Mouse (Mus musculus): ENCODE data around the gene Ust.

The Ust gene

DNA sequence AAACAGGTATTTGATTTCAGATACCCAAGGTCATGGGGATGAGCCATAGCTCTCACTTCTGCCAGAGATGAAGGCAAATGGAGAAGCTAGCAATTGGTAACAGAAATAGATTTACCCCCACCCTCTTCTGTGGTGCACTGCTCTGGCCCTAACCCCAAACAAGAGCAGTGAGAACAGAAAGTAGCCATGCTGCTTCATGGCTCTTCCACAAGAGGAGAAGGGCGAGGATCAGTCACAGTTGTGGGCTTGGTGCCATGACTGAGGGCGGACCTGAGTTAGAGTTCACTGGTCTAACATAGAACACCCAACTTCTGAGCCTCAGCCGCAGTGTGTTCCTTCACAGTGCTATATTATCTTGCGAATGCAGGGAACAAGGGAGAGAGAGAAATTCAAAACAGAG lies 13.8 kb downstream of the Ust start:
- DNase-seq (ENCODE audit: low spot score in 2 of 2) = no peak

DNA sequence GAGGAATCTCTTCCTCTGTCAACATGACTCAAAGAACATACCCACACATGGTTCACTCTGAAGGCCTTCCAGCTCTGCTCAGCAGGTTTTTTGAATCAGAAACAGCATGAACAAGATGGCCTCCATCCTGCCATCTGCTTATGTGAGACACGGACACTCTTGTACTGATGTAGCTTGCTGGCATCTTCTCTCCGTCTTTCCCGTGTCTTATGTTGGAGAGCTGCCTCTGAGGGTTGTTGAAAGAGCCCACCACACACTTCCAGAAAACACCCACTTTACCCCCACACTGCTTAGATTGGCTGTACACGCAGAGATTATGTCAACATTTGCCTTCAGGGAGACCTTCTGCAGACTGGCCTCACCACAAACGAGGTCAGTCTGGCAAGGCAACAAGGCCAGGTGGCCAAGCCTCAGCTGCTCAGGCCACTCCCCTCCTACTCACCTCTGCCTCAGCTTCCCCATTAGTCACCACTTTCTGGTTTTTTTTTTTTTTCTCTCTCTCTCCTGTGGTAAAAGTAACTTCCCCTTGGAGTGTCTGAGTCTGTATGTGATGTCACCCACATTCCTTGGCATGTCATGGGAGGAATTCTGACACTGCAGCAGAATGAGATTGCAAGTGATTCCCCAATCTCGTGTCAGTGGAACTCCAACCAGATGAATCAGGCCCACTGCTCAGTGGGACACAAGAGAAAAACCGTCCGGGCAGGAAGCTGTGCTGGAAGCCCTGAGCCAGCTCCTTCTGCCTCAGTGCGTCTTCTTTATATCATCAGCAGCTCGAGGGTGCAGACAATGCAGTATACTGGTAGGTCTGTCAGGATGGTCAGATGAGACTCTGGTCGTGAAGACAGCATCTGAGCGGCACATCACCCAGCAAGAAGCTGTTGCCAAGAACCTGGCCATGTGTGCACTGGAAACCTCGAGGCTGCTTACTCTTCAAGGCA lies 19.4 kb downstream of the Ust start:
- DNase-seq (ENCODE audit: low spot score in 2 of 2) = no peak

DNA sequence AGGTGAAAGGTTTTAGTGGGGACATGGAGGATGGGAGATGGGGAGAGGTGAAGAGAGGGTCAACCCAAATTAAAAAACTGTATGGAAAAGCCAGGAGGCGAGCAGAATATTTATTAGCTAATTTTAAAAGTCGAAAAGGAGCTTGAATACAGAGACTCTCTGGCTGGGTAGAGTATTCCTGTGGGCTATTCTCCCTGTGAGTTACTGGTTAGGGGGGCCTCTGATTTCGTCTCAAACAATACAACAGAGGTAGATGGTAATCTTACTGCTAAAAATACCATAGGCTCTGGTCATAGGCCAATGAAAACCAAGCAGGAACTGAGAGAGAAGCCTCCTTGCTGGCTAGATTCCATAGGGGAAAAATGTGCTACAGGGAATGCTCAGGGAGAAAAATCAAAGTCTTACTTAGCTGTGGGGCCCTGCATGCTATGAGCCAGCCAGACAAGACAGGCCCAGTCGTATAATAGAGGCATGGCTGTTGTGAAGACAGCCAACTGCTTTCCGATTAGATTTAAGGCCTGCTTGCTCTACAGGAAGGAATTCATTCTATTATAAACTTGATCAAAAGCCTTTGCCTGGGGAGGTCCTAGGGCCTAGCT lies 23.0 kb downstream of the Ust start:
- no peak for DNase-seq (ENCODE audit: low spot score in 2 of 2)

DNA sequence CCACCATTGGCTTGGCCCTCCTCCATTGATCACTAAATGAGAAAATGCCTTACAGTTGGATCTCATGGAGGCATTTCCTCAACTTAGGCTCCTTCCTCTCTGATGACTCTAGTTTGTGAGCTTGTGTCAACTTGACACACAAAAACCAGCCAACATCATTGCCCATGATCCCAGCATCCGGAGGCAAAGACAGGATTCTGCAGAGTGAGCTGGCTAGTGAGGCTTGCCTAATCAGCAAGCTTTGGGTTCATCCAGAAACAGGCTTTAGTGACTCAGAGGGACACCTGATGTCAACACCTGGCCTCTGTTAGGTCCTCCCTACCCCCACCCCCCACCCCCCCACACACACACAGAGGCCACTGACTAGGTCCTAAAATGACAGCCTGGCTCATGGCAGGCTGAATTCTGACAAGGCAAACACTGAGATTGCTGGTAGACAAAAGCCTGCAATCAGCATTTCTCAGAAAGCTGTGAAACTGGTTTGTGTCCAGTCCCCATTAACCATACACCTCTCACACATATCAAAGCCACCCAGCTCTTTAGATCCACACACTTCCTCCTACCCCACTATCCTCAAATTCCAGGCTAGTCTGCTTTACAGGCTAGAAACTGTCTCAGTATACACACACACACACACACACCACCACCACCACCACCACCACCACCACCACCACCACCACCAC lies 26.6 kb downstream of the Ust start:
- DNase-seq (ENCODE audit: low spot score in 2 of 2) = no peak

DNA sequence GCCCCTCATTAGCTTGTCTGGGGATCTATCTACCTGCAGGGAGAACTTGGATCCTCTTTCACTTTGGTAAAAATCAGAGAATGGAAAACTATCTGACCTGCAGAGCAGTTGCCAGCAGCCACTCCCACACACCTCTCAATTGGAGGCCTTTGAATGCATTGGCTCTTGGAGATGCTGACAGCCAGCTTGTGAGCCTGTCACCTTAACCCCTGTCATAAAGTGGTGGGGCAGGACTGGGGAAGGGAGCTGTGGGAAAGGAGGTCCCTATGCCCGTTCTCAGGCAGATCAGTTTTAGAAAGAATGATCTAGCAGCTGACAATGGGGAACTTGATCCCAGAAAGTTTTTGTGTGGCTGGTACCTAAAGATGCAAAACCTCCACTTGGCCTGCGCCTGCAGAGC lies 31.2 kb downstream of the Ust start:
- DNase-seq (ENCODE audit: low spot score in 2 of 2) = no peak

DNA sequence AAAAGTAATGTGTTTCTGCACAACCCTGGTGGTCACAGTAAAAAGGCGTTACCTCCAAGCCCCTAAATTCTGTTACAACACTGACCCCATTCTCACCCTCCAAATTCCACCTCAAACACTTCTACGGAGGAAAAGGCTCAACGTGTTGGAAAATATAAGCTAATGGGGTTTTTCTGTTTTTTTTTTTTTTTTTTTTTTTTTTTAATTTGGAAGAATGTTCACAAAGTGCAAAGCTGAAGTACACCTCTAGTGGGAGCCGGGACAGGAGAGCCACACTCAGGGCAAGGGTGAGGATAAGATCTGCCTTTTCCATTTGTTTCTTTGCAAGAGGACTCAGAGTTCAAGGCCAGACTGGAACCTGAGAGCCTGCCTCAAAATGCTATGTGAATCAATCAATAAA lies 34.1 kb downstream of the Ust start:
- DNase-seq (ENCODE audit: low spot score in 2 of 2) = no peak

DNA sequence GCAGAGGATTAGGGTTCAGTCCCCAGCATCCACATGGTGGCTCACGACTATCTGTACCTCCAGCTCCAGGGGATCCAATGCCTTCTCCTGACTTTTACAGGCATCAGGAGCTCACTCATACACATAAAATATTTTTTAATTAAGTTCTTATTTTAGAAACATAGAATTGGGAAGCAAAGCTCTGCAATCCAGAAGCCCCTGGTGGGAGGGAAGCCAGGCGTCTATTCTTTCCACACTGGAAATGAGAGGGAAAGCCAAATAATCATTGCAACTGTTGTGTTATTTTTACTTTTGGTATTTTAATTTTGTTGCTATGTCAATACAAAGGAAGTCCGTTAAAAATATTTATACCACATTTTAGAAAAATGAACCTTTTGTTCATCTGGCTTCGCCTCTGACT lies 35.8 kb downstream of the Ust start:
- DNase-seq (ENCODE audit: low spot score in 2 of 2) = no peak

DNA sequence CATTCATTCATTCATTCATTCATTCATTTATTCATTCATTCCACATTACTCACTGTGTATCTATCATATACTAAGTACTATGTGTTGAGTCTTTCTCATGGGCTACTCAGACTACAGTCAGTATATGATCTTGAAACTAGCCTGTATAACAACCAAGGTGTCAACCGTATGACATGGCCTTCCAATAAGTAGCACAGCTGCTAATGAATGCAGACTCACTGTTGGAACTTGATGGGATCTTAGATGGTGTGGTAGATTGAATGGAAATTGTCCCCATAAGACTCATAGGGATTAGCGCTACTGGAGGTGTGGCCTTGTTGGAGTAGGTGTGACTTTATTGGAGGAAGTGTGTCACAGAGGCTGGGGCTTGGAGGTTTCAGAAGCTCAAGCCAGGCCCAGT lies 38.8 kb downstream of the Ust start:
- no peak for DNase-seq (ENCODE audit: low spot score in 2 of 2)

DNA sequence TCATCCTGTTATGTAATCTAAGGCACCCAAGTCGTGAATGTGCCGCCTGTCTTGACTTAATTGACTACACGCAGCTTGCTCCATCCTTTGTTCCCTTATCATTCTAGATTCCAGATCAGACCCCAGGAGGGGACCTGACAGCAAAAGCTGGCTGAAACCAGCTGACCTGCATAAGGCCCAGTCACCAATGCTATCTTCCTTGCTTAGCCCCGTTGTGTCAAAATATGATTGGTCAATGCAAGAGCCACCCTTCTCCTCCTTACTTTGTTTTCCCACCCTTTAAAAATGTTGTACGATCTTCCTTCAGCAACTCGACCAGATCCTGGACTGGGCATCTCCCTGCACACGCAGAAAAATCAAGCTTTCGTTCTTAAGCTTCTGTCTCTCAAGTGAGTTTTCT lies 40.7 kb downstream of the Ust start:
- no peak for DNase-seq (ENCODE audit: low spot score in 2 of 2)

DNA sequence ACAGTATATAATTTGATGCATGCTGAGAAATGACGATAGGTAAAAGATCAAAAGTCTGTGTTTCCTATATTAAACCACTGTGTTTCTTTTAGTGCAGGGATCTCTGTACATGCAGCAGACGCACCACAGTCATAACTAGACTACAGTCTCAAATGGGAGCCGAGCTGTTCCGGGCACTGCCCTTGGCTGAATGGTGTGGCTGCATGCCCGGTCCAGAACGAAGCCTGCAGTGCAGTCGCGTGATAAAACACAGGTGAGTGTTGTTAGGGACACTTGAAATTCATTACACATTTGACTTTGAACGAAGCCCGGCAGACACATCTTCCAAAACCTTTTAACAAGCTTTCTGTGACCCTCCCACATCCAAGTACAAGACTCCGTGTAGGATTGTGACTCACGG lies 46.6 kb downstream of the Ust start:
- no peak for DNase-seq (ENCODE audit: low spot score in 2 of 2)

DNA sequence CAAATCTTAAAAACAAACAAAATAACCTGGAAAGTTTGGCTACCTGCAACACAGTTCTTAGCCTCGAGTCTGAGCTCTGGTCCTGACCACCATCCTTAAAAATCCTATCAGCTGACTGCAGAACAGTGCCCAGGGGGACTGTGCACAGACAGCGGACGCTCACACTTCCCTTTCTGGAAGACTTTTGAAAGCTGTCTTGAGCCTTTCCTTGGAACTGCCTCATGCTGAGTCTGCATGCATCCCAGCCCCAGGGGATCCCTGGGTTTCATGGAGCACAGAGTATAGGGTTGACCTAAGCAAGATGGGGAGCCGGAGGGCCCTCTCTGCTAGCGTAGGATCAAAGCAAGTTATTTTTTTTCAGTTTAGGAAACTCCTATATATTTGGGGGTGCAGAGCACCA lies 47.6 kb downstream of the Ust start:
- no peak for DNase-seq (ENCODE audit: low spot score in 2 of 2)

DNA sequence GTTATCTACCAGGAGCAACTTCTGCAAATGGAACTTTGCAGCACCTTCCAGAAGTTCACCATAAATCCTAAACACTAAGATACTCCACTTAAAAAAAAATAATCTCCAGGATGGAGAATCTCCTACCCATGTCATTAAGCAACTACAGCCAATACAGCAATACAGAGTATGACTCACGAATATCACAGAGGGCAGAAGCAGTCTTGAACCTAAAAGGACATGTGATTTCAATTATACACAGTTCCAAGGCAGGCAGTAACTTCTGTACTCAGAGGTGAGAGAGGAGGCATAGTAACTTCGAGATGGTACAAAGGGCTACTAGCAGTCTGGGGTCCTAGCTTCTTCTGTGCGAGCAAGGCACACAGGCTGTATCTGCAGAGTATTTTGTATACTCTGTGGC lies 49.1 kb downstream of the Ust start:
- no peak for DNase-seq (ENCODE audit: low spot score in 2 of 2)

DNA sequence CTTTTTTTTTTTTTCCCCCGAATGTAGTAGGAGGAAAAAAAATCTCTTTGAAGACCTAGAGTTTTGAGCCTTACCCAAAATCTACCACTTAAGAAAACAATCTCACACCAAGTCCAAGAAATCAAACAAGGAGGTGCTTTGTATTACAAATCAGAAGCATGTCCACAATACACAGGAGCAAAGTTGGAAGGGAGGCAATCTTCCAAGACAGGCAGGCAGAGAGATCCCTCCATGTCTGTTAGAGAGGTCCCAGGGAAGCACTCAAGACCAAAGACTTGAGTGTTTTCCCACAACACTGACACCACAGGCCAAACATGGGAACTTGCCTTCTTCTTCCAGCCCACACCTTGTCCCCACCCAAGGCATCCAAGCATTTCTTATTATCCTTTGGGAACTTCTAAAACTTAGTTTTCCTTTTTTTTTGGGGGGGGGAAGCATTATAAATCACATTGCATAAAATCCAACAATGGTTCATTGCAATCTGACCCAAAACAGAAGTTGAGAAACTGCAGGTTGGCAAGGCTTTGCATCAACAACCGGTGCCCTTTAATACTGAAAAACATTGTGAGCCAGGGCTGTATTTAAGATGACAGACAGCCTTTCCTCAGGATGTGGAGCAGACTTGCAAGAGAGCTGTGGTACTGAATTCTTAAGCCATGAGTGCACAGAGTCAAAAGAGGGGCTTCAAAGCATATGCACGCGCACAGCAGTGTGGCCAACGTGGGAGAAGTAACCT lies 49.8 kb downstream of the Ust start:
- DNase-seq (ENCODE audit: low spot score in 2 of 2) = no peak

DNA sequence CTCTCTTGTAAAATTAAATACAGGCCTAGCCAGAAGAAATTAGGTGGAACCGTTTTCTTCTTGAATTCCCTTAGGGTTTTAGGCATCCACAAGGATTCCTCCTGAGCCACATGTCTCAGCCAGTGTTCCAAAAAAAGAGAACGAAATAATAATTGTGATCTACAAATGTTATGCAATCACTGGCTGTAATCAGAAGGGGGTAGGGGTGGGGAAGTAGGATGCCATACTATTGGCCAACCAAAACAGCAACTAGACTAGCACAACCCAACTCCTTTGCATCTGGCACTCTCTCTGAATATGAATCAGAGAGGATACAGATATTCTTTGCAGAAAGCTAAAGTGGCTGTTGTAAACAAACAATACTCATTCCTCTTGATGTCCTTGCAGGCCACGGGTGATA lies 52.7 kb downstream of the Ust start:
- DNase-seq (ENCODE audit: low spot score in 2 of 2) = no peak

DNA sequence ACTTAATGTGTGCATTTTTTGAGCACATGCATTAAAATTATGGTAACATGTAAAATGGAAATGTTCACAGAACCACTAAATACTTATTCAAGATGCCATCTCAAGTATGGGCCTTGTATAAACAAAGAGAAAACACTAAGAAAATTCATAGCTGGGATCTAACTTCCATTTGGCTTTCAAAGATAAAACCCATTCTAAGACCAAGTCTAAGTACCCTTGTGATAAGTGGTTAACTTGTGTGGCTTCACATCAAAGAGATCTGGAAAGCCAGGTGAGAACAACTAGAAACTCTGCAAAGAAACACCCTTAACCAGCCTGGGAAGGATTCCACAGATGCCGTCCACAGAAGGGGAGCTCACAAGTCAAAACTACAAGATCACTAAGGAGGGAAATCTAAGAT lies 53.4 kb downstream of the Ust start:
- no peak for DNase-seq (ENCODE audit: low spot score in 2 of 2)

DNA sequence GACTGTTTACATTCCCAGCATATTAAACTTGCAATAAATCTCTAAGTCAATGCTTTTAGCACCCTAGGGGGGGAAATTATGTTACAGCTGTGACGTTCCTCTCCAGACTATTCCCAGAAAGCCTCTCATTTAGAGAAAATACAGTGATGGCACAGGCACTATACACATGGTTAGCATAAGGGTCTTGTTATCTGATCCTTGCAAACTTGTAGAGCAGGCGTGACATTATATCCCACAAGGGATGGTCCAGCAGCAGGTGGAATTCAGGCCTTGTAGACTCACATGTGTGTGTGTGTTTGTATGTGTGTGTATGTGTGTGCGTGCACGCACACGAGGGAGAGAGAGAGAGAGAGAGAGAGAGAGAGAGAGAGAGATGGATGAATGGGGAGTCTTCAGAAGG lies 57.3 kb downstream of the Ust start:
- no peak for DNase-seq (ENCODE audit: low spot score in 2 of 2)

DNA sequence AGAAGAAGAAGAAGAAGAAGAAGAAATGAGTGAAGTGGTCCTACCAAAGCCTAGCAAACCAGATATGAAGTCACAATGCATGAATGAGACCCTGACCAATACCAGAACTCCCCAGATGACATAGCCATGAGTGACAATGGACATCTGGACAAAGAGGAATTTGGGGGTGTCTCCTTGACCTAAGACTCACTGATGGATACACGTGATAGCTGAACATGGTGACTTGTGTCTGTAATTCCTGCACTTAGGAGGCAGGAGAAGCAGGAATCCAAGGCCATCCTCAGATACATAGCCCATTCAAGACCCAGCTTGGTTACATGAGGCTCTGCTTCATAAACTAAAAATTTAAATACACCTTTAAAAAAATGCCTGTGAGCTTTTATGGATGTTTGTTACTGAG lies 63.9 kb downstream of the Ust start:
- DNase-seq (ENCODE audit: low spot score in 2 of 2) = no peak

DNA sequence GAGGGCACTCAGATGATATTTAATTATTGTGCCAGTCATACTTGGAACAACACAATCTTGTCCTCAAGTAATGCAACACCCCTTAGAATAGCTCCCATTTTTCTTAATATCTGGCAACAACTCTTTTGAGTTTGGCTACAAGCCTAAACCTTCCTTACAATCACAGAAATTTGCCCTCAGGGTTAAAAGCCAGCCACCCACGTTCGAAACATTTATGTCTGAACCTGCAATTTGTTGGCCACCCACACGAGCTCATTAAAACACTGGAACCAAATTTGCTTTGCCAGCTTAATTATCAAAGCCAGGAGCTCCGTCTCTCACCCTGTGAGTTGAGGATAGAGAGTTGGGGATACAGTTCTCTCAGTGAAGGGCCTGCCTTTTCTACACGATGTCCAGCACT lies 70.9 kb downstream of the Ust start:
- no peak for DNase-seq (ENCODE audit: low spot score in 2 of 2)

DNA sequence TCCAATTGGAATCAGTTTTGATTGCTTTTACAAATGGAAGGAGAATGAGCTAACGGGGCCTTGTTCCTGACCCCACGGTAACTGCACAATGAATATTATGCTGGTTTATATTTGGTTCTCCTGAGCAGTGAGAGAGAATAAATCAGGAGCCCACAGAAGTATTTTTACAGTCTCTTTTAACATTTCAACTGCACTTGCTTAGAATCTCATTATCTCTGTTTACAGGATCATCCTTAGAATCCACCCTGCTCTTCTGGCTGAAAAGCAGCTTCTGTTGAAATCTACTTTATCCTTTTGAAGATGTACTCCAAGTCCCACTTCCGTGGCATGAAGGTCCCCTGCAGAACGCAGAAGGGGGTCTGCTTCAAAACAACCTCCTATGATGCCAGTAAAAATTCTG lies 71.7 kb downstream of the Ust start:
- DNase-seq (ENCODE audit: low spot score in 2 of 2) = no peak

DNA sequence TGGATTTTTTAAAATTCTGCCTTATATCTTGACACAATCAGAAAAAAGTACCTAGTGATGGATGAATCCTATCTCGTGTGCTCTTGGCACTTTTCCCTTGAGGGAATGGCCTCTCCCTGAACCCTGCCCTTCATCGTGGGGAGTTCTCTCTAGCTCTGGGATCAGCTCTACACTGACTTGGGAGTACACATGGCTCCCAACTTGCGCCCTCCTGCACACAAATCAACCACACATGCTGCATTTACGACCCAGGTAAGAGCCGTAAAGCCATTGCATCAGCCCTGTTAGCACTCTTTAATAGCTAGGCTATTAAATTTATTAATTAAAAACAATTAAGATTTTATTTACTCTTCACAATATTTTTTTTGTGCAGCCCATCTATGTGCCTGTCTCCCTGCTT lies 74.6 kb downstream of the Ust start:
- DNase-seq (ENCODE audit: low spot score in 2 of 2) = no peak

DNA sequence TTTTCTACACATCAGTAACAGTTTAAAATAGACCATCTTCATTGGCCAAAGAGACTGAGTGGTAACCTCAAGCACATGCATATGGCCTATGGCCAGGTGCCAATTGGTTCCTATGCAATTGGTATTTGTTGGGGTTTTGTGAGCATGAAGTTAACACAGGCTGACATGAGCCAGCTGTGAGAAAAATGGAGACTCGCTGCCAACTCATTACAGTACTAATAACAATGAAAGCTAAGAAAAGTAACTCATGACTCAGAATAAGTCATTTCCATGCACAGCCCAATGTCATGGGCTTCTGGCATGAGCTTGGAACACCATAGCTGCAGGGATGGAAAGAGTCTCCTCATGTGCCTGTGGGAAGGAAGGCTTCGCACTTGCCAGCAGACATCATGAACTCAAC lies 86.8 kb downstream of the Ust start:
- DNase-seq (ENCODE audit: low spot score in 2 of 2) = no peak
